Mouse (Mus musculus) embryonic facial prominence, embryonic 13.5 days (tissue): Measurements from ENCODE around the gene Xpnpep3. TPM values are rescaled to one million over a fixed set of nuclear protein-coding genes. Genes with fewer than 3 reads are reported as not detected.
A peak's percentile ranks its signal among the peaks of the same experiment; 100 is the strongest.

Source experiments
- ATAC-seq: fragments of 200-750 bp; cut with Nextera tagmentation; 2 replicates; pipeline ENCODE4 v1.8.0; 2017; ENCODE audit warnings: low read depth; ENCODE audit not compliant: insufficient number of reproducible peaks, insufficient read depth, low FRiP score, low TSS enrichment
- H3K27ac ChIP-seq: fragments of 300-500 bp; sonication (generic); 2 replicates; pipeline ENCODE4 v1.5.1; 2015; ENCODE audit warnings: moderate library complexity, mild to moderate bottlenecking, inconsistent platforms
- H3K27me3 ChIP-seq: fragments of 300-500 bp; sonication (generic); 2 replicates; pipeline ENCODE4 v1.6.1; 2015; ENCODE audit warnings: mild to moderate bottlenecking, inconsistent platforms
- H3K36me3 ChIP-seq: fragments of 300-500 bp; sonication (generic); 2 replicates; pipeline ENCODE4 v1.6.1; 2015; ENCODE audit warnings: mild to moderate bottlenecking, inconsistent platforms
- H3K4me1 ChIP-seq: fragments of 300-500 bp; sonication (generic); 2 replicates; pipeline ENCODE4 v1.6.1; 2015; ENCODE audit warnings: inconsistent platforms
- H3K4me2 ChIP-seq: fragments of 300-500 bp; sonication (generic); 2 replicates; pipeline ENCODE4 v1.6.1; 2015; ENCODE audit warnings: moderate library complexity, mild to moderate bottlenecking, inconsistent platforms
- H3K4me3 ChIP-seq: fragments of 300-500 bp; sonication (generic); 2 replicates; pipeline ENCODE4 v1.5.1; 2015; ENCODE audit warnings: mild to moderate bottlenecking, inconsistent platforms
- H3K9ac ChIP-seq: fragments of 300-500 bp; sonication (generic); 2 replicates; pipeline ENCODE4 v1.6.1; 2015; ENCODE audit warnings: mild to moderate bottlenecking, inconsistent platforms
- H3K9me3 ChIP-seq: fragments of 300-500 bp; sonication (generic); 2 replicates; pipeline ENCODE4 v1.6.1; 2016; ENCODE audit warnings: inconsistent platforms
- WGBS: fragments of 180-500 bp; shearing (Covaris S2); methylation state at CpG from one replicate; pipeline ENCODE4 v1.1.7; 2015; ENCODE audit warnings: mixed read lengths; 5-methylcytosine and 5-hydroxymethylcytosine counted together
- polyA plus RNA-seq: library from polyadenylated mRNA; unstranded; fragments of >200 nt; fragmentation: Nextera tagmentation; extraction: Ambion mirVana; gene quantifications from 2 replicates; pipeline ENCODE4 v1.2.1, GENCODE M21; 2015

Gene Xpnpep3
- 10.0 and 13.5 TPM in 2 replicates for polyA plus RNA-seq

DNA sequence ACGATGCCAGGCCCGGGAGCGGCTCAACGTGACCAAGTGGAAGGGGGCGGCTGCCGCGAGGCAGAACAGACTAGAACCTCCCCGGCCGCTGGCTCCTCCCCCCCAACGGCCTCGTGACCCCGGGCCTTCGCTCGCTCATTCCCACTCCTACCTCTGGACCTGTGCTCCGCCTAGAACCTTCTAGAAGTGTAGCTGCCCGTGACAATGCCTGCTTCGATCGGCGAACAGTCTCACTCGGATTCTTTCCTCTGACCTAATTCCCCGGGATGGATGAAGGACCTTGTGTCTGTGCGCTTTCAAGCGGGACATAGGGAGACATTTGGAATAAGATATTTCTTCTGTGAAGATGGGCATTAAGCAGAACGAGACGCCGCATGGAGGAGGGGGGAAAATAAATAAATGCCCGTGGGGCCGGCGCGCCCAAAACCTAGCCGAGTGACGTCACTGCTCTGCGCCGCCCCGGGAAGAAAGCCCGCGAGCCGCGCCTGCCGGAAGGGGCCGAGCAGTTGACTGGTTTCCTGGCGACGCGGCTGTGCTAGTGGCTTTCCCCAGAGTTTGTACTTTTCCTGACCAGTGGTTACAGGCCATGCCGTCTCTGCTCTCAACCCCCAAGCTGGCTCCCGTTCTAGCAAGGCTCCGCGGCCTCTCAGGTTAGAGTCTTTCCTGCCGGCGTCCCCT lies at the start of gene Xpnpep3, which contains the start of gene St13:
Gene Xpnpep3 (plus strand): TSS at position 501 of the 678 bp plus-strand sequence.
Gene St13 (minus strand): TSS at position 440 of the 678 bp plus-strand sequence.
- H3K9me3 ChIP-seq = no peaks in the 10 kb centered on the region
- peaks cover 22% of the 10 kb centered on the region for H3K4me1 ChIP-seq
- H3K27me3 ChIP-seq = no peaks in the 10 kb centered on the region
- peak within 1 kb of the TSS; percentile 94 for H3K27ac ChIP-seq
- H3K4me3 ChIP-seq = peak within 1 kb of the TSS; percentile 96
- peaks cover 3% of the 10 kb centered on the region; the same call in 1 of the 2 replicates for H3K36me3 ChIP-seq
- peak; percentile 100 for ATAC-seq
- H3K4me2 ChIP-seq = peak within 1 kb of the TSS; percentile 81
- under 1% methylated on average over 50 of the region's 50 CpGs for WGBS
- peak within 1 kb of the TSS; percentile 95 for H3K9ac ChIP-seq

DNA sequence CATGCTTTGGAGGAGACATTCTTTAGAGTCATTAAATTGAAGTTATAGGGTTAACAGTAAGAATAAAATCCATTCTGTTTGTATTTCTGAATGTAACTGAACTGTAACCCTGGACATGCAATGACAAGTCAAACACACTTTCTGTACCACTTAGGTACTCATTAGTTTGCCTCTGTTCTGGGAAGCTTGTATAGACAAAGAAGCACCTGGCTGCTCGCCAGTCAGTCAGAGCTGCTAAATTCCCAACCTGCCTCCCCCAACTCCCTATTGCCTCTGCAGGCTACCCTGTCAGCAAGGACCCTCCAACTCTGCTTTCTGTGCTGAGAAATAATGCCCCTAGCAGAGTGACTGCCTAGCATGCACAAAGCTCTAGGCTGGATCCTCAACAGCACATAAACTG lies 49.5 kb upstream of the Xpnpep3 start:
- Histone ChIP-seq H3K9me3 (no peaks in the 10 kb centered on the region), H3K36me3 (peaks cover 8% of the 10 kb centered on the region; the same call in 1 of the 2 replicates), H3K27ac (peak overlapping the region; percentile 66), H3K4me3 (no peak overlapping the region), H3K27me3 (no peaks in the 10 kb centered on the region), H3K9ac (no peak overlapping the region), H3K4me2 (no peak overlapping the region), H3K4me1 (peaks cover 17% of the 10 kb centered on the region)
- ATAC-seq = 0 out of 2 replicates have a peak, but pooled peaks have one; percentile 43
- 58% methylated on average over 1 of the region's 1 CpGs for WGBS

DNA sequence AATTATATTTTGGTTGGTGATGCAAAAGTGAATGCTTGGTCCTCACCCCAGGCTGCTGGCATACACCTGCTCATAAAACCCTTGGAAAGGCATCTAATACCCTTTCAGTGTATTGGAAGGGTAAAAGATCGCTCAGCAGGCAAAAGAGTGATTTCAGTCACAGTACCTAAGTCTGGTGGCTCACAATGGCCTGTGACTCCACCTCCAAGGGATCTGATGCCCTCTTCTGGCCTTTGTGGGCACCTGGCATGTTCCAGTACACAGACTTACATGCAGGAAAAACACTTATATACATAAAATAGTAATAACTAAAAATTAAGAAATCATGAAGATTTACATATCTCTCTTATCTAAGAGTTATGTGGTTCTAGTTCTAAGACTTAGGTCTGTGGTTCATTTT lies 47.3 kb upstream of the Xpnpep3 start:
- ATAC-seq = no peak
- Histone ChIP-seq H3K36me3 (peaks cover 11% of the 10 kb centered on the region), H3K4me3 (no peak overlapping the region), H3K9me3 (no peaks in the 10 kb centered on the region), H3K27ac (no peak overlapping the region), H3K9ac (no peak overlapping the region), H3K4me1 (peaks cover 24% of the 10 kb centered on the region), H3K27me3 (no peaks in the 10 kb centered on the region), H3K4me2 (no peak overlapping the region)
- 54% methylated on average over 1 of the region's 1 CpGs for WGBS

DNA sequence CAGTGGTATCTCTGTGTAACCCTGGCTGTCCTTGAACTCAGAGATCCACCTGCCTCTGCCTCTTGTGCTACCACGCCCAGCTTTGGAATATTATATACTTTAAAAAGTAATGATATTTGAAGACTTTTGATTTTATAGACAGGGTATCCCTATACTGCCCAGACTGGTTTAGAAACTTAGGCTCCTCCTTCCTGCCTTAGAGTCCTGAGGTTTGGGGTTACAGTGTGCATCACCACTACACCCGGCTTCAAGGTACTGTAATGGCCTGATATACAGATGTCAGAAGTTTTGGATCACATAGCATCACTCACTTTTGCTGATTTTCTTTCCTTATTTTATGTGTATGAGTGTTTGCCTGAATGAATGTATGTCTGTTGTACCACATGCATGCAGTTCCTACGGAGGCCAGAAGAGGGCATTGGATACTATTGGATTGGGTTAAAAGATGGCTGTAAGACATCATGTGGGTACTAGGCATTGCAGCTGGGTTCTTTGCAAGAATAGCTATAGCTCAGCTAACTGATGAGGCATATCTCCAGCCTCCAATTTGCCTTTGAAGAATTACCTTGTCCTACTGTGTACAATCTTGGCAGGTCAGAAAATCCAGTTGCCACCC lies 44.7 kb upstream of the Xpnpep3 start:
- WGBS = 67% methylated on average over 3 of the region's 3 CpGs
- no peak for ATAC-seq
- no peak overlapping the region for H3K9ac ChIP-seq

DNA sequence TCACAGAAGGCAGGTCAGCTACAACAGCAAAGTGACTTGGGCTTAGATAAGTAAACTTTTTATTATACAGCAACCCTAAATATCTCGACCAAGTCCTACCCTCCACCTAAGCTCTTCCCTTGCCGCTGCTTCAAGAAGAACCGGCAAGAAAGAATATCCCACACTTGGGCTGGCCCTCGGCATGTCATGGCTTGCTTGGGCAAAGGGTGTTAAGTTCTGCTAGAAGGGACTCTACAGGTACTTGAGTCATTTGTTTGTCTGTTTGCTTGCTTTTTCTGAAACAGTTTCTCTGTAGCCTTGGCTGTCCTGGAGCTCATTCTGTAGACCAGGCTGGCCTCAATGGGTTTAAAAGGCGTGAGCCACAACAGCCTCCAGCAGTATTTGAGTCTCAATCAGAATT lies 43.0 kb upstream of the Xpnpep3 start:
- Histone ChIP-seq H3K4me2 (no peak overlapping the region), H3K27ac (peak overlapping the region; percentile 55; the same call in 1 of the 2 replicates), H3K4me1 (peaks cover 34% of the 10 kb centered on the region), H3K36me3 (peaks cover 8% of the 10 kb centered on the region; the same call in 1 of the 2 replicates), H3K9ac (no peak overlapping the region), H3K4me3 (no peak overlapping the region), H3K9me3 (no peaks in the 10 kb centered on the region), H3K27me3 (no peaks in the 10 kb centered on the region)
- 51% methylated on average over 5 of the region's 5 CpGs for WGBS
- ATAC-seq = no peak

More for the DNA sequence above, 44.7 kb upstream of the Xpnpep3 start:
- Histone ChIP-seq H3K4me1 (peaks cover 30% of the 10 kb centered on the region), H3K9me3 (no peaks in the 10 kb centered on the region), H3K36me3 (peaks cover 8% of the 10 kb centered on the region; the same call in 1 of the 2 replicates), H3K4me3 (no peak overlapping the region), H3K4me2 (no peak overlapping the region), H3K27me3 (no peaks in the 10 kb centered on the region), H3K27ac (no peak overlapping the region)

DNA sequence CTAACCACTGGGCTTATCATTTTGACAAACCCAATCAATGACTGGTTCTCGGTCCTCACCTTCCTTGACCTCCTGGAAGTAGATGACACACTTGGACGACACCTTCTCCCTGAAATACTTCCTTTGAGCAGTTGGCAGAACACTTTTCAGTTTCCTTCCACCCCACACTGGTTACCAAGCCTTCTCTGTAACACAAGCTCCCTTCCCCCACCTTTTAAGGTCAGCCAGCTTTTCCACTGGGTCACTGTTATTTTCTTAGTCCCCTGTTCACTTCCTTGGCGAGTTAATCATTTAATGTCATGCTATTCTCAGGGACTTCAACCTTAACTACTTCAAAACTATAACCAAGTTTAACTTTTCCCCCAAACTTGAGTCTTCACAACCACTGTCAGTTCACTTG lies 41.0 kb upstream of the Xpnpep3 start:
- peaks cover 40% of the 10 kb centered on the region for H3K4me1 ChIP-seq
- no peak for ATAC-seq
- H3K9ac ChIP-seq = no peak overlapping the region
- H3K27me3 ChIP-seq = no peaks in the 10 kb centered on the region
- no peaks in the 10 kb centered on the region for H3K9me3 ChIP-seq
- peak overlapping the region; percentile 80; the same call in 1 of the 2 replicates for H3K4me2 ChIP-seq
- peaks cover 20% of the 10 kb centered on the region for H3K36me3 ChIP-seq
- H3K4me3 ChIP-seq = no peak overlapping the region
- 87% methylated on average over 3 of the region's 3 CpGs for WGBS
- no peak overlapping the region for H3K27ac ChIP-seq

DNA sequence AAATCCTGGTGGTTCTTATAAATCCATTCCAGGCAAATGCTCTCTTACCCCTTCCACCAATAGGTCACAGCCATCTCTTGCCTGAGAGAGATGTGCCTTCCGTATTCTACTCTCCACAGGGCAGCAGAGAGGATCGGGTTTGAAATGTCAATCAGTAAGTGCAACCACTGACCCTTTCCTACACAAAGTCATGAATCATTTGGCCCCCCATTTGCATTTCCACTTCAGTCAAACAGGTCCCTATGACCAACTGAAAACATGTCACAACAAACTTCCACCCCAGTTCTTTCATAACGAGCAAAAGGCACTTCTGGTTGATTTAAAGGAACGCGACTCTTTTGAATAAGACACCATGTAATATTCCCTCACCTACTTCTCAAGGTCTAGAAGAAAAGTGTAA lies 40.5 kb upstream of the Xpnpep3 start:
- peak overlapping the region; percentile 80 for H3K4me2 ChIP-seq
- H3K27ac ChIP-seq = no peak overlapping the region
- WGBS = 88% methylated on average over 5 of the region's 5 CpGs
- no peaks in the 10 kb centered on the region for H3K9me3 ChIP-seq
- H3K27me3 ChIP-seq = no peaks in the 10 kb centered on the region
- H3K4me1 ChIP-seq = peaks cover 40% of the 10 kb centered on the region
- no peak overlapping the region for H3K9ac ChIP-seq
- H3K4me3 ChIP-seq = peak overlapping the region; percentile 77
- peaks cover 20% of the 10 kb centered on the region for H3K36me3 ChIP-seq
- no peak for ATAC-seq

DNA sequence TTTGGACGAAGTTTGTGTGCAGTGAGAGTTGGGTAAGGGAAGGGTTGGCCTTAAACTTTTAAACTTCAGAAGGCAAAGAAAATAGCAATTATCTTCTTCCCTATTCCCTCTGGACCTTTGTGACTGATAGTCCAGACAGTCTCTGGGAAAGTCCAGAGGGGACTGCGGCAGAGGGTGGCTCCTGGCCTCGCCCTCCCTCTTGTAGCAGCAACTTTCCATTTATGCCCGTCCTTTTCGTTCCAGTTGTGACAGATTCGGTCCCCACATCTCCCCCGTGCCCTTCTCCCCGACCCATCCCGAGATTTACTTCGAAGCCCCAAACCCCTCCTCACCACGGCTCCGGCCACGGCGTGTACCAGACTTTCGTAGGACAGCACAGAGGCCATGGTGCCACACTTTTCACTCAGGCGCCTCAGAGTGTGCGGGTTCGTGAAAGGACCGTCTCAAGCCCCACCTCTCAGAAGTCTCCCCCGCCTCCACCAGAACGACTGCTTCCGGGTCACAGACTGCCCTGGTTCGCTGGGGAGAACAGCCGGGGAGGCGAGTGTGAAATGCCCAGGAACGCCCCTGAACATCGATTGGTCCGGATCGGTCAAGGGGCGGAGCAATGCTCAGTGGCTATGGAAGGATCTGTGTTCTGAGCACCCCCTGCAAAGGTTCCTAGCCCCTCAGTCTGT lies 39.5 kb upstream of the Xpnpep3 start, which contains the start of gene Slc25a17:
Gene Slc25a17 (minus strand): TSS at position 468 of the 677 bp plus-strand sequence.
- Histone ChIP-seq H3K9ac (peak within 1 kb of the TSS; percentile 89), H3K4me3 (peak within 1 kb of the TSS; percentile 77), H3K27me3 (no peaks in the 10 kb centered on the region), H3K36me3 (peaks cover 28% of the 10 kb centered on the region), H3K4me1 (peaks cover 40% of the 10 kb centered on the region), H3K4me2 (peak within 1 kb of the TSS; percentile 80), H3K9me3 (no peaks in the 10 kb centered on the region), H3K27ac (peak within 1 kb of the TSS; percentile 91)
- WGBS = under 1% methylated on average over 30 of the region's 30 CpGs
- peak; percentile 98 for ATAC-seq

DNA sequence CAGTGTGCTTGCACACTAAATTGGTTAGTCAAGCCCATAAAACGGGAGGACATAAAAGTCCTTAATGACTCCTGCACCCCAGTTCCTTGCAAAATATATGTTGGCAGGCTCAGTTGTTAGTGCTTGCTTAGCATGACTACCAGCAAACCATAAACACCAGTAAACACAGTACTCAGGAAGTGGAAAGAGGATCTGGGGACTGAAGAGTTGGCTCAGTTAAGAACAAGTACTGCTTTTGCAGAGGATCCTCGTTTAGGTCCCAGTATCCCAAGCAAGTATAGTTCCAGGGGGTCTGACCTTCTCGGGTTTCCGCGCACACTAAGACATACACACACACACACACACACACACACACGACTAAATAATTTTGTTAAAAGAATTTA lies 38.9 kb upstream of the Xpnpep3 start:
- H3K27ac ChIP-seq = peak overlapping the region; percentile 91
- H3K9ac ChIP-seq = peak overlapping the region; percentile 89; the same call in 1 of the 2 replicates
- 30% methylated on average over 6 of the region's 6 CpGs for WGBS

DNA sequence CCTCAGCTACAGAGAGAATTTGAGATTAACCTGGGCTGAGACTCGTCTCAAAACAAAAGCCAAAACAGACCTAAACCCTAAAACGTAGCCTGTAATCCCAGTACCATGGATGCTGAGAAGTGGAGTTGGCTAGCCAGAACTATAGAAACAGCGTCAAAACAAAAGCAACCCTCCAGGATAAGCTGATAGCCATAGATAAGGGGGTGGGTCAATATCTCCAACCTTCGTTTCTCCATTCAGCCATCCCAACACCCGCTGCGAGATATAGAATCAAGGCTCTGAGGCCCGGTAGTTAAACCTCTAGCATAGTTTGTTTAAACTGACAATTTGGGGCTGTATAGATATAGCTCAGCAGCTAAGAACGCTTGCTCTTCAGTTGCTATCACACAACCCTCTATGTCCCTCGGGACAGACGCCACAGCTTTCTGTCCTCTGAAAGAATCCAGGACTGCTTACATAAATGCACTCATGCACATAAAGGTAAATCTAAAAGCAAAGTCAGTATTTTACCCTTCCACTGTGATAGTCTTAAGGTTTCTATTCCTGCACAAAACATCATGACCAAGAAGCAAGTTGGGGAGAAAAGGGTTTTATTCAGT lies 38.4 kb upstream of the Xpnpep3 start:
- no peak for ATAC-seq
- H3K9me3 ChIP-seq = no peaks in the 10 kb centered on the region
- peaks cover 40% of the 10 kb centered on the region for H3K4me1 ChIP-seq
- H3K9ac ChIP-seq = no peak overlapping the region
- peak overlapping the region; percentile 77; the same call in 1 of the 2 replicates for H3K4me3 ChIP-seq
- WGBS = 45% methylated on average over 10 of the region's 10 CpGs
- H3K27me3 ChIP-seq = no peaks in the 10 kb centered on the region
- H3K36me3 ChIP-seq = peaks cover 38% of the 10 kb centered on the region
- peak overlapping the region; percentile 80 for H3K4me2 ChIP-seq
- H3K27ac ChIP-seq = peak overlapping the region; percentile 91

More for the DNA sequence above, 38.9 kb upstream of the Xpnpep3 start:
- Histone ChIP-seq H3K4me1 (peaks cover 40% of the 10 kb centered on the region), H3K27me3 (no peaks in the 10 kb centered on the region), H3K36me3 (peaks cover 33% of the 10 kb centered on the region), H3K4me2 (peak overlapping the region; percentile 80), H3K9me3 (no peaks in the 10 kb centered on the region), H3K4me3 (peak overlapping the region; percentile 77)
- peak; percentile 60 for ATAC-seq

DNA sequence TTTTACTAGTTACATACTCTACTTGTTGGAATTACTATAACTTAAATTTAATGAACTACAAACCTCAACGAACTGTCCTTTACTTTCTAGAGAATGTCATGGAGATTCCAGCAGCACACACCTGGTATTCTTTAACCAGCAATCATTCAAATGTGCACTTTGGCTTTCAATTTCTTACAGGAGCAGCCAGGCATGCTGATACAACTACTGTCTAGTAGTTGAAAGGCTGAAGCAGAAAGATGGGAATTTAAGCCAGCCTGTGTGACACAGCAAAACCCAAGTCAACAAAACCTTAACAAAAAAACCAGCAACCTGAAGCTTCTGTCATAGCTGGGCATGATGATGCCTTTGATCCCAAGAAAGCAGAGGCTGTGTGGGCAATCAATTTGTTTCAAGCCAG lies 37.4 kb upstream of the Xpnpep3 start:
- Histone ChIP-seq H3K9ac (no peak overlapping the region), H3K4me1 (peaks cover 34% of the 10 kb centered on the region), H3K27ac (no peak overlapping the region), H3K4me3 (no peak overlapping the region), H3K27me3 (no peaks in the 10 kb centered on the region), H3K4me2 (no peak overlapping the region), H3K36me3 (peaks cover 47% of the 10 kb centered on the region), H3K9me3 (no peaks in the 10 kb centered on the region)
- WGBS = 58% methylated on average over 1 of the region's 1 CpGs
- no peak for ATAC-seq
